Mouse (Mus musculus): ENCODE data around the gene Ms4a18. TPM values are rescaled to one million over a fixed set of nuclear protein-coding genes. Genes with fewer than 3 reads are reported as not detected.

Ms4a18 gene
- polyA plus RNA-seq, 1 experiment, result not detected

DNA sequence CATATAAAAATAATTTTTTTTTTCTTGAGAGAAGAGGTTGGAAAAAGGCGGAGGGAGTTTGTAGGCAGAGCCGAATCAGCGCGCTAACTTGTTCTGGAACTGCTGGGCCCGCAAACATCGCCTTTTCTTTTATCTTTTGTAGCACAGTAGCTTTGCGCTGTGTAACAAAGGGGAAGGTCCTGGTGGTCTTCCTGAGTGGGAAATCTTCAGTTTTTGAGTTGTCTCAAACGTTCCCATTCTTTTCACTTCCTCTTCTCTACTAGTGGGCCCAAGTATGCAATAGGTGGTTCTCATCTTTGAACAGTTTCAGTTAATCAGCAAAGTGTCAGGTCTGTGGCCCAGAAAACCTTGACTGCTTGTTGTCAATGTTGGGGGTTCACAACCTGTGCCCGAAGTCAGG is 68.3 kb downstream of the Ms4a18 start:
- TF ChIP-seq POLR2A (IDR thresholded peaks at IDR 0.05; ENCODE audit: borderline replicate concordance, insufficient read depth, low read length), result no peak
- TF ChIP-seq CTCF (IDR thresholded peaks at IDR 0.05; ENCODE audit: borderline replicate concordance, insufficient read depth, low read depth, low read length), result no peak
- Histone ChIP-seq H3K27me3 (ENCODE audit: control insufficient read depth, insufficient read depth, low read length) (no peaks in the 10 kb centered on the region), H3K27ac (ENCODE audit: insufficient read depth, low read length) (no peak overlapping the region), H3K4me3 (replicated peaks; ENCODE audit: insufficient read depth, low read depth, low read length) (peak overlapping the region; percentile 27), H3K4me1 (ENCODE audit: control insufficient read depth, insufficient read depth, low read length) (peaks cover 14% of the 10 kb centered on the region)
- 32% methylated on average over 9 of the region's 9 CpGs for WGBS
- no peak for DNase-seq

DNA sequence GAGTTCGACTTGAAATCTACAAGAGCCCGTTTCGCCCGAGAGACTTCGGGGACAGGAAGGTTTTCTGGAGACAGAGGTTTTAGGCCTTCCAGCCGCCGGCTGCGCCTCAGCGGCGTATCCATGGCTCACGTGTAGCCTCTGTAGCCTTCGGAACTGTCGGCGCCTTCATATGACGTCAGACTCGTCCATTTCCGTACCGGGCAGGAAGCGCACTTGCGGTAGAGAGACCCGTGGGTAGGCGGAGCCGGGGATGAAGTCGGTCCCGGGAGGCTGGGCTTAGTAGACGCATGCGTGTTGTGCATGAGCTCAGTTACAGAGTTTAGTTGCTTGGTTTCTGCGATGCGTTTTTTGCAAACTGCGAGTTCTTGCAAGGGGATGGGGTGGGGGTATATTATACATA is 68.7 kb downstream of the Ms4a18 start, which contains the start of gene Ccdc86:
Gene Ccdc86, minus strand, starts transcription at position 155 of the 400 bp plus-strand sequence.
- peaks cover 14% of the 10 kb centered on the region for H3K4me1 ChIP-seq (ENCODE audit: control insufficient read depth, insufficient read depth, low read length)
- H3K27me3 ChIP-seq (ENCODE audit: control insufficient read depth, insufficient read depth, low read length), result no peaks in the 10 kb centered on the region
- WGBS, result under 1% methylated on average over 30 of the region's 30 CpGs
- DNase-seq, result peak; percentile 95 to 97
- no peak within 1 kb of the TSS for H3K27ac ChIP-seq (ENCODE audit: insufficient read depth, low read length)
- H3K4me3 ChIP-seq (replicated peaks; ENCODE audit: insufficient read depth, low read depth, low read length), result peak within 1 kb of the TSS; percentile 87
- TF ChIP-seq CTCF (IDR thresholded peaks at IDR 0.05; ENCODE audit: borderline replicate concordance, insufficient read depth, low read depth, low read length) (no peak), POLR2A (IDR thresholded peaks at IDR 0.05; ENCODE audit: borderline replicate concordance, insufficient read depth, low read length) (peak; percentile 55; the same call in 1 of the 2 replicates)

DNA sequence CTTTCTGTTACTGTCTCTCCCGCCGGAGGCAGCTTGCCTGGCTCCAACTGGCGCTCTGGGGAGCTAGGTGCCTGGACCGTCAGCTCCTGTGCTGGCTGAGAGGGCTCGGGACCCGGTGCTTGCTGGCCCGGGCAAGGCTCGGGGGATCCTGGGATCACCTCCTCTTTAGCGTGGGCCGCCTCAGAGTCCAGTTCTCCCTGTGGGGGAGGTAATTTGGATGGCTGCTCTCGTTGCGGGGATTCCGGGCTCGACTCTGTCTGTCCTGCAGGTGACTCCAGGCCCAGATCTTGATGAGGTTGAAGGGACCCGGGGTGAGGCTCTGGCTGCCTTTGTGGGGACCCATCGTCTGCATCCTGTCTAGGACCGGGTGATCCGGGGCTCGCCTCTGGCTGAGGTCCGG is 69.4 kb downstream of the Ms4a18 start:
- TF ChIP-seq POLR2A (IDR thresholded peaks at IDR 0.05; ENCODE audit: borderline replicate concordance, insufficient read depth, low read length) (no peak), CTCF (IDR thresholded peaks at IDR 0.05; ENCODE audit: borderline replicate concordance, insufficient read depth, low read depth, low read length) (no peak)
- Histone ChIP-seq H3K4me1 (ENCODE audit: control insufficient read depth, insufficient read depth, low read length) (peaks cover 14% of the 10 kb centered on the region), H3K4me3 (replicated peaks; ENCODE audit: insufficient read depth, low read depth, low read length) (peak overlapping the region; percentile 62), H3K27ac (ENCODE audit: insufficient read depth, low read length) (no peak overlapping the region), H3K27me3 (ENCODE audit: control insufficient read depth, insufficient read depth, low read length) (no peaks in the 10 kb centered on the region)
- under 1% methylated on average over 20 of the region's 20 CpGs for WGBS
- peak; percentile 18 to 35 for DNase-seq

DNA sequence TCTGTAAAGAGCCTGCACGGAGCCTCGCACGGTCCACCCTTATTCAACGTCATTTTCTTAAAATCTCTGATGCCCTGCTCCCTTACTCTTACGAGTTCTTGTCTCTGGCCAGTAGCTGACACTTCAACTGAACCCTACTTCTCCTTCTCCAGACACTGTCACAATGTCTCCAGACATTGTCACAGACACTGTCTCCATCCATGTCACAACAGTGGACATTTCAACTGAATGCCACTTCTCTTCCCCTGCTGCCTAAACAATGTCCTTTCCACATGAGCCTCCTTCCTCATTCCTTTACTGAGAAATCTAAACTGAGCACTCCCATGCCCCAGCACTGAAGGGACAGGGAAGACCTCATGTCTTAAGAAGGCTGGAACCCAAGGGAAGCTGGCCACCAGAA is 70.6 kb downstream of the Ms4a18 start:
- no peak for DNase-seq
- H3K4me3 ChIP-seq (replicated peaks; ENCODE audit: insufficient read depth, low read depth, low read length), result peak overlapping the region; percentile 62
- 87% methylated on average over 5 of the region's 5 CpGs for WGBS
- no peak for TF ChIP-seq CTCF (IDR thresholded peaks at IDR 0.05; ENCODE audit: borderline replicate concordance, insufficient read depth, low read depth, low read length)
- no peak for TF ChIP-seq POLR2A (IDR thresholded peaks at IDR 0.05; ENCODE audit: borderline replicate concordance, insufficient read depth, low read length)
- H3K27ac ChIP-seq (ENCODE audit: insufficient read depth, low read length), result no peak overlapping the region
- peaks cover 14% of the 10 kb centered on the region for H3K4me1 ChIP-seq (ENCODE audit: control insufficient read depth, insufficient read depth, low read length)
- no peaks in the 10 kb centered on the region for H3K27me3 ChIP-seq (ENCODE audit: control insufficient read depth, insufficient read depth, low read length)

Other genes starting within 250 kb of the Ms4a18 start
- 0.05 and 0.10 TPM in 2 replicates for gene Cd6, start 188.0 kb downstream of the Ms4a18 start, polyA plus RNA-seq (2012; rRNA removed)
- gene Slc15a3, start 178.3 kb downstream of the Ms4a18 start, polyA plus RNA-seq (2012; rRNA removed), result 0.51 and 0.62 TPM in 2 replicates
- gene Tmem132a, start 148.1 kb downstream of the Ms4a18 start, polyA plus RNA-seq (2012; rRNA removed), result 350 and 389 TPM in 2 replicates
- 109 and 115 TPM in 2 replicates for gene Tmem109, start 136.0 kb downstream of the Ms4a18 start, polyA plus RNA-seq (2012; rRNA removed)
- gene Prpf19, start 122.8 kb downstream of the Ms4a18 start, polyA plus RNA-seq (2012; rRNA removed), result 278 and 288 TPM in 2 replicates
- gene Zp1, start 97.4 kb downstream of the Ms4a18 start, polyA plus RNA-seq (2012; rRNA removed), result 0.05 TPM in 1 of 2 replicates, not detected in the other
- gene Ptgdr2, start 80.9 kb downstream of the Ms4a18 start, polyA plus RNA-seq (2012; rRNA removed), result 0.06 and 0.10 TPM in 2 replicates
- 4.9 and 5.3 TPM in 2 replicates for gene Ccdc86, start 68.8 kb downstream of the Ms4a18 start, polyA plus RNA-seq (2012; rRNA removed)
- not detected in 2 replicates for gene Ms4a10, start 43.4 kb downstream of the Ms4a18 start, polyA plus RNA-seq (2012; rRNA removed)
- 0.05 and 0.08 TPM in 2 replicates for gene Ms4a15, start 24.8 kb downstream of the Ms4a18 start, polyA plus RNA-seq (2012; rRNA removed)
- gene Ms4a8a, start 63.1 kb upstream of the Ms4a18 start, polyA plus RNA-seq (2012; rRNA removed), result not detected in 2 replicates
- gene 1700017D01Rik, start 112.8 kb upstream of the Ms4a18 start, polyA plus RNA-seq (2012; rRNA removed), result not detected in 2 replicates
- not detected in 2 replicates for gene 1700025F22Rik, start 147.3 kb upstream of the Ms4a18 start, polyA plus RNA-seq (2012; rRNA removed)
- not detected in 2 replicates for gene Ms4a13, start 178.7 kb upstream of the Ms4a18 start, polyA plus RNA-seq (2012; rRNA removed)
- gene Ms4a12, start 214.4 kb upstream of the Ms4a18 start, polyA plus RNA-seq (2012; rRNA removed), result not detected in 2 replicates
- 0.05 and 0.10 TPM in 2 replicates for gene Ms4a1, start 248.2 kb upstream of the Ms4a18 start, polyA plus RNA-seq (2012; rRNA removed)

Measured in cerebellum, adult 2 months (tissue).